Mouse (Mus musculus) MEL (cell line): Measurements from ENCODE around the gene Prdm16. TPM values are rescaled to one million over a fixed set of nuclear protein-coding genes. Genes with fewer than 3 reads are reported as not detected.

Experiments used
- DNase-seq: peaks from one replicate; pipeline ENCODE4 v3.0.0; 2011; ENCODE audit warnings: low read depth, low spot score
- H3K27ac ChIP-seq: 2 replicates; pipeline ENCODE4 v1.5.1; 2012; ENCODE audit warnings: low read depth, mild to moderate bottlenecking, control low read depth, low read length, moderate library complexity; ENCODE audit not compliant: control insufficient read depth
- H3K27me3 ChIP-seq, 2 experiments: fragments of 150-350 bp in 1 of 2; sonication (generic) in 1 of 2; 2 replicates each; pipeline ENCODE4 v1.6.1; 2012; ENCODE audit warnings: low read length in 2 of 2, mild to moderate bottlenecking in 2 of 2, improper control_type of control experiment in 1 of 2, moderate library complexity in 1 of 2; ENCODE audit not compliant: insufficient read depth in 2 of 2, control insufficient read depth in 1 of 2
- H3K36me3 ChIP-seq, 2 experiments: 2 replicates each; pipeline ENCODE4 v1.6.1; 2012 to 2014; ENCODE audit warnings: low read length in 2 of 2, improper control_type of control experiment in 1 of 2, inconsistent platforms in 1 of 2, mild to moderate bottlenecking in 1 of 2; ENCODE audit not compliant: insufficient read depth in 2 of 2, control insufficient read depth in 1 of 2
- H3K4me1 ChIP-seq, 2 experiments: fragments of 150-350 bp in 1 of 2; sonication (generic) in 1 of 2; 2 replicates each; pipeline ENCODE4 v1.6.1; 2012; ENCODE audit warnings: low read length in 2 of 2, improper control_type of control experiment in 1 of 2, mild to moderate bottlenecking in 1 of 2; ENCODE audit not compliant: insufficient read depth in 2 of 2, control insufficient read depth in 1 of 2
- H3K4me3 ChIP-seq, 2 experiments: fragments of 150-350 bp in 1 of 2; sonication (generic) in 1 of 2; 2 replicates each; pipeline ENCODE4 v1.5.1; 2012; ENCODE audit warnings: low read depth in 2 of 2, low read length in 2 of 2, mild to moderate bottlenecking in 2 of 2, moderate library complexity in 2 of 2, control low read depth in 1 of 2, improper control_type of control experiment in 1 of 2; ENCODE audit not compliant: control insufficient read depth in 1 of 2, insufficient read depth in 1 of 2
- H3K79me2 ChIP-seq: 2 replicates; pipeline ENCODE4 v1.6.1; 2012; ENCODE audit warnings: mild to moderate bottlenecking, low read length, moderate library complexity; ENCODE audit not compliant: control insufficient read depth, poor library complexity, insufficient read depth
- H3K9ac ChIP-seq: 2 replicates; pipeline ENCODE4 v1.6.1; 2012; ENCODE audit warnings: low read depth, mild to moderate bottlenecking, control low read depth, low read length, moderate library complexity; ENCODE audit not compliant: control insufficient read depth, poor library complexity, severe bottlenecking
- H3K9me3 ChIP-seq: fragments of 150-350 bp; sonication (generic); replicated peaks from 2 replicates; pipeline ENCODE4 v1.6.1; 2012; ENCODE audit warnings: mild to moderate bottlenecking, low read length, improper control_type of control experiment, moderate library complexity; ENCODE audit not compliant: insufficient read depth
- BHLHE40 ChIP-seq: IDR thresholded peaks from 2 replicates; pipeline ENCODE4 v1.6.1; 2012; ENCODE audit warnings: low read depth, mild to moderate bottlenecking, inconsistent platforms, low read length, improper control_type of control experiment, borderline replicate concordance
- ETS1 ChIP-seq: IDR thresholded peaks from 2 replicates; pipeline ENCODE4 v1.6.1; 2012; ENCODE audit warnings: low read depth, mild to moderate bottlenecking, inconsistent platforms, low read length, improper control_type of control experiment, moderate library complexity
- GABPA ChIP-seq: IDR thresholded peaks from 2 replicates; pipeline ENCODE4 v1.6.1; 2012; ENCODE audit warnings: low read depth, mild to moderate bottlenecking, inconsistent platforms, low read length, improper control_type of control experiment, moderate library complexity
- GATA1 ChIP-seq: IDR thresholded peaks from 2 replicates; pipeline ENCODE4 v1.6.1; 2011; ENCODE audit warnings: low read depth, low read length, improper control_type of control experiment
- HCFC1 ChIP-seq: IDR thresholded peaks from 2 replicates; pipeline ENCODE4 v1.6.1; 2012; ENCODE audit warnings: low read depth, mild to moderate bottlenecking, inconsistent platforms, low read length, improper control_type of control experiment, moderate library complexity
- JUND ChIP-seq: IDR thresholded peaks from 2 replicates; pipeline ENCODE4 v1.6.1; 2011; ENCODE audit warnings: low read depth, mild to moderate bottlenecking, improper control_type of control experiment, low read length
- KAT2A ChIP-seq: conservative IDR thresholded peaks from 2 replicates; pipeline ENCODE4 v1.6.1; 2012; ENCODE audit warnings: low read depth, low read length, improper control_type of control experiment, inconsistent platforms
- MAFK ChIP-seq: IDR thresholded peaks from 2 replicates; pipeline ENCODE4 v1.6.1; 2011; ENCODE audit warnings: low read depth, mild to moderate bottlenecking, low read length, improper control_type of control experiment, borderline replicate concordance
- MEF2A ChIP-seq: IDR thresholded peaks from 2 replicates; pipeline ENCODE4 v1.6.1; 2014; ENCODE audit warnings: low read depth, mild to moderate bottlenecking, inconsistent platforms, low read length, improper control_type of control experiment; ENCODE audit not compliant: poor library complexity, insufficient replicate concordance, severe bottlenecking; ENCODE audit errors: extremely low read depth
- MXI1 ChIP-seq: IDR thresholded peaks from 2 replicates; pipeline ENCODE4 v1.6.1; 2011; ENCODE audit warnings: mild to moderate bottlenecking, low read depth, low read length, improper control_type of control experiment
- MYB ChIP-seq: IDR thresholded peaks from 2 replicates; pipeline ENCODE4 v1.6.1; 2011; ENCODE audit warnings: mild to moderate bottlenecking, low read depth, low read length, improper control_type of control experiment
- MYC ChIP-seq: IDR thresholded peaks from 2 replicates; pipeline ENCODE4 v1.6.1; 2011; ENCODE audit warnings: low read depth, mild to moderate bottlenecking, low read length, improper control_type of control experiment, moderate library complexity
- POLR2A ChIP-seq, 2 experiments: IDR thresholded peaks; 2 replicates each; pipeline ENCODE4 v1.6.1; 2011 to 2012; ENCODE audit warnings: low read length in 2 of 2, mild to moderate bottlenecking in 2 of 2, control low read depth in 1 of 2, improper control_type of control experiment in 1 of 2, low read depth in 1 of 2, moderate library complexity in 1 of 2; ENCODE audit not compliant: control insufficient read depth in 1 of 2, insufficient read depth in 1 of 2, poor library complexity in 1 of 2
- POLR2AphosphoS2 ChIP-seq: IDR thresholded peaks from 2 replicates; pipeline ENCODE4 v1.6.1; 2011; ENCODE audit warnings: low read length, improper control_type of control experiment
- POLR2AphosphoS5 ChIP-seq: IDR thresholded peaks from 2 replicates; pipeline ENCODE4 v1.6.1; 2012; ENCODE audit warnings: low read depth, borderline replicate concordance, mild to moderate bottlenecking, inconsistent platforms, low read length, moderate library complexity, mixed read lengths
- UBTF ChIP-seq: IDR thresholded peaks from 2 replicates; pipeline ENCODE4 v1.6.1; 2012; ENCODE audit warnings: low read depth, mild to moderate bottlenecking, inconsistent platforms, low read length, improper control_type of control experiment, moderate library complexity, borderline replicate concordance; ENCODE audit not compliant: insufficient read depth
- USF1 ChIP-seq: IDR thresholded peaks from 2 replicates; pipeline ENCODE4 v1.6.1; 2014; ENCODE audit warnings: low read depth, mild to moderate bottlenecking, inconsistent platforms, low read length, improper control_type of control experiment, moderate library complexity
- USF2 ChIP-seq, 2 experiments: IDR thresholded peaks; 2 replicates each; pipeline ENCODE4 v1.6.1; 2011 to 2012; ENCODE audit warnings: improper control_type of control experiment in 2 of 2, low read length in 2 of 2, borderline replicate concordance in 1 of 2, inconsistent platforms in 1 of 2, low read depth in 1 of 2, mild to moderate bottlenecking in 1 of 2; ENCODE audit not compliant: insufficient read depth in 1 of 2
- ZKSCAN1 ChIP-seq: IDR thresholded peaks from 2 replicates; pipeline ENCODE4 v1.6.1; 2012; ENCODE audit warnings: low read depth, mild to moderate bottlenecking, inconsistent platforms, low read length, improper control_type of control experiment, moderate library complexity
- ZNF384 ChIP-seq: IDR thresholded peaks from 2 replicates; pipeline ENCODE4 v1.6.1; 2012; ENCODE audit warnings: low read depth, mild to moderate bottlenecking, inconsistent platforms, low read length, improper control_type of control experiment
- polyA plus RNA-seq, 2 experiments: library from polyadenylated mRNA; stranded (reverse) in 1 of 2; unstranded in 1 of 2; fragments of >175 nt in 1 of 2; fragments of >200 nt in 1 of 2; gene quantifications; 2 replicates each; pipeline versions ENCODE4 v1.2.1 to v1.2.4; 2012; ENCODE audit warnings: low replicate concordance in 2 of 2, low read depth in 1 of 2; ENCODE audit not compliant: insufficient read length in 2 of 2, insufficient read depth in 1 of 2, missing spikeins in 1 of 2
- total RNA-seq: library from RNA; depleted of rRNA; stranded (reverse); fragments of 300-350 nt; gene quantifications from 2 replicates; pipeline ENCODE4 v1.2.3, GENCODE M21; 2012; rRNA removed

Prdm16 gene
- total RNA-seq (not detected in 2 replicates), polyA plus RNA-seq (not detected)

GRCm38 (mm10) chr4:154636721-154637311 lies at the start of gene Prdm16:
Prdm16 (minus strand) TSS chr4:154636873.
- TF ChIP-seq GABPA (no peak), BHLHE40 (no peak), UBTF (no peak), ETS1 (no peak), POLR2AphosphoS2 (no peak), MEF2A (no peak), KAT2A (no peak)
- no peaks in the 10 kb centered on the region for H3K36me3 ChIP-seq
- DNase-seq, result no peak
- H3K4me1 ChIP-seq, result no peaks in the 10 kb centered on the region
- H3K27ac ChIP-seq, result no peak within 1 kb of the TSS
- H3K9me3 ChIP-seq, result no peaks in the 10 kb centered on the region
- no peak within 1 kb of the TSS for H3K9ac ChIP-seq
- no peak within 1 kb of the TSS for H3K4me3 ChIP-seq
- H3K79me2 ChIP-seq, result no peaks in the 10 kb centered on the region
- no peaks in the 10 kb centered on the region for H3K27me3 ChIP-seq

GRCm38 (mm10) chr4:154683068-154683752 lies 46.5 kb upstream of the Prdm16 start:
- no peaks in the 10 kb centered on the region for H3K9me3 ChIP-seq
- H3K27ac ChIP-seq, result no peak overlapping the region

More at GRCm38 (mm10) chr4:154683068-154683752, 46.5 kb upstream of the Prdm16 start:
- H3K4me1 ChIP-seq, result no peaks in the 10 kb centered on the region
- H3K9ac ChIP-seq, result no peak overlapping the region
- H3K79me2 ChIP-seq, result no peaks in the 10 kb centered on the region
- TF ChIP-seq MYC (no peak), POLR2A (IDR thresholded peaks at IDR 0.05; ENCODE audit: control insufficient read depth in 1 of 2, insufficient read depth in 1 of 2, low read depth in 1 of 2, low read length in 2 of 2, poor library complexity in 1 of 2) (no peak), USF1 (no peak), ZKSCAN1 (no peak), MXI1 (no peak), KAT2A (no peak), HCFC1 (no peak), ZNF384 (no peak), JUND (no peak), MAFK (no peak), USF2 (IDR thresholded peaks at IDR 0.05; ENCODE audit: borderline replicate concordance in 1 of 2, insufficient read depth in 1 of 2, low read depth in 1 of 2, low read length in 2 of 2) (no peak), POLR2AphosphoS5 (no peak), MYB (no peak), GATA1 (no peak), GABPA (no peak), BHLHE40 (no peak)
- no peaks in the 10 kb centered on the region for H3K36me3 ChIP-seq
- H3K27me3 ChIP-seq, result no peaks in the 10 kb centered on the region
- H3K4me3 ChIP-seq, result no peak overlapping the region
- DNase-seq, result no peak
